Mouse (Mus musculus) heart, embryonic 11.5 days (tissue): ENCODE results near the gene Metrn. TPM values are rescaled to one million over a fixed set of nuclear protein-coding genes. Genes with fewer than 3 reads are reported as not detected.

ENCODE experiments used
- ATAC-seq: fragments of 200-750 bp; cut with Nextera tagmentation; replicated peaks from 2 replicates; pipeline ENCODE4 v1.8.0; 2017; ENCODE audit warnings: moderate library complexity; ENCODE audit not compliant: insufficient number of reproducible peaks, low FRiP score, low TSS enrichment
- H3K27ac ChIP-seq: fragments of 300-500 bp; sonication (generic); 2 replicates; pipeline ENCODE4 v1.5.1; 2014; ENCODE audit warnings: mild to moderate bottlenecking, low read depth, low read length
- H3K27me3 ChIP-seq: fragments of 300-500 bp; sonication (generic); 2 replicates; pipeline ENCODE4 v1.6.1; 2014; ENCODE audit warnings: mild to moderate bottlenecking, low read length, mixed read lengths; ENCODE audit not compliant: control insufficient read depth, insufficient read depth
- H3K36me3 ChIP-seq: fragments of 300-500 bp; sonication (generic); 2 replicates; pipeline ENCODE4 v1.6.1; 2014; ENCODE audit warnings: mild to moderate bottlenecking, low read length, moderate library complexity, mixed read lengths; ENCODE audit not compliant: control insufficient read depth, insufficient read depth
- H3K4me1 ChIP-seq: fragments of 300-500 bp; sonication (generic); 2 replicates; pipeline ENCODE4 v1.6.1; 2014; ENCODE audit warnings: low read length; ENCODE audit not compliant: control insufficient read depth, insufficient read depth
- H3K4me2 ChIP-seq: fragments of 300-500 bp; sonication (generic); 2 replicates; pipeline ENCODE4 v1.6.1; 2014; ENCODE audit warnings: mild to moderate bottlenecking, moderate library complexity
- H3K4me3 ChIP-seq: fragments of 300-500 bp; sonication (generic); 2 replicates; pipeline ENCODE4 v1.5.1; 2014; ENCODE audit warnings: low read depth, low read length
- H3K9ac ChIP-seq: fragments of 300-500 bp; sonication (generic); 2 replicates; pipeline ENCODE4 v1.6.1; 2014; ENCODE audit warnings: mild to moderate bottlenecking, low read depth, low read length, moderate library complexity
- H3K9me3 ChIP-seq: fragments of 300-500 bp; sonication (generic); replicated peaks from 2 replicates; pipeline ENCODE4 v1.6.1; 2016; ENCODE audit warnings: low read length; ENCODE audit not compliant: control insufficient read depth
- WGBS: fragments of 180-500 bp; shearing (Covaris S2); extraction: QIAGEN DNeasy Blood & Tissue Kit; methylation state at CpG from one replicate; pipeline ENCODE4 v1.1.7; 2014; ENCODE audit not compliant: insufficient replicate concordance; 5-methylcytosine and 5-hydroxymethylcytosine counted together
- polyA plus RNA-seq: library from polyadenylated mRNA; unstranded; fragments of >200 nt; fragmentation: Nextera tagmentation; extraction: Ambion mirVana; gene quantifications from 2 replicates; pipeline ENCODE4 v1.2.1, GENCODE M21; 2014

Metrn gene
- polyA plus RNA-seq, 1 experiment from 2014 or later, result 6.2 TPM

GRCm38 (mm10) chr17:25777948-25778347 lies 19.0 kb downstream of the Metrn start:
- Histone ChIP-seq H3K9me3 (no peaks in the 10 kb centered on the region), H3K4me3 (no peak overlapping the region), H3K36me3 (peaks cover 18% of the 10 kb centered on the region), H3K4me1 (peaks cover 6% of the 10 kb centered on the region), H3K27ac (no peak overlapping the region), H3K4me2 (no peak overlapping the region), H3K9ac (no peak overlapping the region), H3K27me3 (no peaks in the 10 kb centered on the region)
- no peak for ATAC-seq
- WGBS, result 91% methylated on average over 5 of the region's 5 CpGs

GRCm38 (mm10) chr17:25775318-25776062 lies 21.4 kb downstream of the Metrn start:
- WGBS, result 82% methylated on average over 10 of the region's 10 CpGs
- Histone ChIP-seq H3K4me1 (peaks cover 6% of the 10 kb centered on the region), H3K9ac (no peak overlapping the region), H3K9me3 (no peaks in the 10 kb centered on the region), H3K4me2 (no peak overlapping the region), H3K27me3 (no peaks in the 10 kb centered on the region), H3K4me3 (no peak overlapping the region), H3K36me3 (0 out of 2 replicates have a peak, but pooled peaks cover 2% of the 10 kb centered on the region), H3K27ac (no peak overlapping the region)
- no peak for ATAC-seq

DNA sequence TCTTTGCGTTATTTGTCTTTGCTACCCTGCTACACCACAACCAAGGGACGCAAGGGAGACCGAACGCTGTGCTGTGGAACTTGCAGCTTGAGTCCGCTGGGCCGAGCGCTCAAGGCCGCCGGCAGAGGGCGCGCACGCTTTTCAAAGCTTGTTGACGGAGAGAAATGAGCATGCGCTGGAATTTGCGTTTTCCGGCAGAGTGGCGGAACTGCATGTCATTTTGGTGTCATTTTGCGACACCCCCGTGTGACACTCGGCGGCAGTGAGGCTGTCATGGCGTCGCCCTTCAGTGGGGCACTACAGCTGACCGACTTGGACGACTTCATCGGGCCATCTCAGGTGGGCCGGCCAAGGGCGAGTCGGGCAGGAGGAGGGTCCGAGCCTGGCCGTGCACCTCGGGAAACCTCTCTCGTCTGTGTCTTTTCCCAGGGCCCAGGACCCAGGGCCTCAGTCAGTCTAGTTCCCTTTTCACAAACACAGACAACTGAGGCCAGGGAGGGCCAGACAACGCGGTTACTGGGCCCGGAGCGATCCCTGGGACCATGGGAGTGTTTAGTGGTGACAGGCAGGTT lies 23.3 kb downstream of the Metrn start, which contains the start of gene Narfl:
TSS of gene Narfl (plus strand) at position 228 of the 572 bp plus-strand sequence.
- ATAC-seq, result peak; percentile 69; the same call in 1 of the 2 replicates
- Histone ChIP-seq H3K4me2 (peak within 1 kb of the TSS; percentile 94), H3K4me3 (peak within 1 kb of the TSS; percentile 88), H3K9me3 (no peaks in the 10 kb centered on the region), H3K9ac (peak within 1 kb of the TSS; percentile 92), H3K4me1 (peaks cover 6% of the 10 kb centered on the region), H3K27ac (no peak within 1 kb of the TSS), H3K36me3 (0 out of 2 replicates have a peak, but pooled peaks cover 2% of the 10 kb centered on the region), H3K27me3 (peaks cover 5% of the 10 kb centered on the region; the same call in 1 of the 2 replicates)
- under 1% methylated on average over 37 of the region's 37 CpGs for WGBS

DNA sequence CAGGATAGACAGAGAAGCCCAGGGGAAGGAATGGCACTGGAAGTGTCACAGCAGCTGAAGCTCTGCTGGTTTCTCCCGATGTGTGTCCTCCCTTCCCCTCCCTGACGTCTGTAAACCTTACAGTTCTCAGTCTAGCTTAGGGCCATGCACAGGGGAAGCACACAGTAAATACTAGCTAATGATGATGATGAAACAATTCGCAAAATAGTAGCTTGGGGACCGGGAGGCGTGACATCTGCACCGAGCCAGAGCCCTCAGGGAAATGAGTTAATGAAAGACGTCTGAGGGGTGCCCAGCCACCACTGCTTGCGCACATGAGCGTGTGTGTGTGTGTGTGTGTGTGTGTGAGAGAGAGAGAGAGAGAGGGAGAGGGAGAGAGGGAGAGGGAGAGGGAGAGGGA lies 27.6 kb downstream of the Metrn start:
- Histone ChIP-seq H3K4me1 (peaks cover 3% of the 10 kb centered on the region), H3K4me3 (no peak overlapping the region), H3K27me3 (peaks cover 7% of the 10 kb centered on the region), H3K9ac (no peak overlapping the region), H3K27ac (no peak overlapping the region), H3K36me3 (no peaks in the 10 kb centered on the region), H3K4me2 (no peak overlapping the region), H3K9me3 (no peaks in the 10 kb centered on the region)
- WGBS, result 65% methylated on average over 9 of the region's 9 CpGs
- no peak for ATAC-seq

DNA sequence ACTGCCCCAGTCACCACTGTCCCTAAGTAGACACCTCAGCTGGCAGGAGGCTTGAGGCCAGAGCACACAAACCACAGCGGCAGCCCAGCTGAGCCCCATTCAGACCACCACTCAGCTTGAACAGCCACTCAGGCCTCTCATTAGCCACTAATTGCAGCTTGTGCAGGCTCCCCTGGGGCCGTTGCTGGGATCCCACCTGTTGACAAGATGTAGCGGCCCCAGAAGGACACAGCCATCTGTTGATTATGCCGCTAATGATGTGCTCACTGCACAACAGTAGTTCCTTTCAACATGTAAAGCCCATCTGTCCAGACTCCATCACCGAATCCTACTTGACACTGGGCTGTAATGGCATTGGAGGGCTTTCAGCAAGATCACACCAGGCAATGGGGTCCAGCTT lies 31.1 kb downstream of the Metrn start:
- Histone ChIP-seq H3K4me1 (no peaks in the 10 kb centered on the region), H3K4me2 (no peak overlapping the region), H3K9me3 (no peaks in the 10 kb centered on the region), H3K27ac (no peak overlapping the region), H3K4me3 (no peak overlapping the region), H3K27me3 (peaks cover 7% of the 10 kb centered on the region), H3K36me3 (no peaks in the 10 kb centered on the region), H3K9ac (no peak overlapping the region)
- no peak for ATAC-seq
- WGBS, result 64% methylated on average over 5 of the region's 5 CpGs

DNA sequence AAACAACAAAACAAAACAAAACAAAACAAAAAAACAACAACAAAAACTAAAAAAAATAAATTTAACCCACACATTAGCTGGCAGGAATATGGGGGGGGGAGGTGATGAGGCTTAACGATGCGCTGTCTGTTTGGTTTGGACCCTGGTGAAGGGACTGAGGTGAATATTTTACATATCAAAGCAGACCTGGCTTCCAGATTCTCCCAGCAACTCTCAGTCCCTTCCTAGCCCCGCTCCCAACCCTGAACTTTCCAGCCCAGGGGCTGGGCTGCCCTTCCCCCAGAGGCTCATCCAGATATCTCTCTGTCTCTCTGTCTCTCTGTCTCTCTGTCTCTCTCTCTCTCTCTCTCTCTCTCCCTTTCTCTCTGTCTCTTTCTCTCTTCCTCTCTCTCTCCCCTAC lies 34.3 kb downstream of the Metrn start:
- no peak overlapping the region for H3K4me2 ChIP-seq
- no peaks in the 10 kb centered on the region for H3K36me3 ChIP-seq
- 35% methylated on average over 3 of the region's 3 CpGs for WGBS
- peaks cover 2% of the 10 kb centered on the region; the same call in 1 of the 2 replicates for H3K27me3 ChIP-seq
- ATAC-seq, result no peak
- H3K4me3 ChIP-seq, result no peak overlapping the region
- no peaks in the 10 kb centered on the region for H3K9me3 ChIP-seq
- no peaks in the 10 kb centered on the region for H3K4me1 ChIP-seq
- H3K27ac ChIP-seq, result no peak overlapping the region
- H3K9ac ChIP-seq, result no peak overlapping the region

GRCm38 (mm10) chr17:25761561-25761970 lies 35.4 kb downstream of the Metrn start:
- Histone ChIP-seq H3K9ac (no peak overlapping the region), H3K4me3 (no peak overlapping the region), H3K27me3 (peaks cover 2% of the 10 kb centered on the region; the same call in 1 of the 2 replicates), H3K4me2 (no peak overlapping the region), H3K4me1 (no peaks in the 10 kb centered on the region), H3K36me3 (no peaks in the 10 kb centered on the region), H3K27ac (no peak overlapping the region), H3K9me3 (no peaks in the 10 kb centered on the region)
- WGBS, result 43% methylated on average over 4 of the region's 4 CpGs
- ATAC-seq, result no peak

- no peak for ATAC-seq
- WGBS, result 64% methylated on average over 8 of the region's 8 CpGs
Observed at GRCm38 (mm10) chr17:25760148-25760547, 36.8 kb downstream of the Metrn start.

More at GRCm38 (mm10) chr17:25760148-25760547, 36.8 kb downstream of the Metrn start:
- Histone ChIP-seq H3K9me3 (no peaks in the 10 kb centered on the region), H3K4me3 (no peak overlapping the region), H3K9ac (no peak overlapping the region), H3K27me3 (no peaks in the 10 kb centered on the region), H3K36me3 (no peaks in the 10 kb centered on the region), H3K4me2 (no peak overlapping the region), H3K4me1 (peaks cover 4% of the 10 kb centered on the region; the same call in 1 of the 2 replicates), H3K27ac (no peak overlapping the region)
